In the genomic region with DNA sequence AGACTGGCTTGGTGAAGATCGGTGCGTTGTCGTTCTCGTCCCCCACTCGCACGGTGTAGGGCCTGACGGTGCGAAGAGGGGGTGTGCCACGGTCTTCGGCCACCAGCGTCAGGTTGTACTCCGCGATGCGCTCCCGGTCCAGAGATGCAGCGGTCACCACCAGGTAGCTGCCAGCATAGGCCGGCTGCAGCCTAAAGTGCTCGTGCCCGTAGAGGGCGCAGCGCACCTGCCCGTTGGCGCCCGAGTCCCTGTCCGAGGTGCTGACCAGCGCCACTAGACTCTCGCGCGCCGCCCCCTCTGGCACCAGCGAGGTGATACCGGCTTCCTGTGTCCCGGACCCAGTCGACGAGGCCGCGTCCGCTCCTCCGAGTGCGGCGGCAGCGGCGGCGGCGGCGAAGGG, we compare ENCODE assay signal across 8 mouse cellular contexts. TPM values are rescaled to one million over a fixed set of nuclear protein-coding genes. Genes with fewer than 3 reads are reported as not detected.
DNase-seq lines count a peak whose midpoint lies in the region; ATAC-seq lines count a peak whose summit lies in the region.

No protein-coding gene starts in this region.

- peaks cover 74% of the 10 kb centered on the region for H3K4me1 ChIP-seq in forebrain, embryonic 13.5 days
- H3K4me1 ChIP-seq in heart, embryonic 16.5 days (ENCODE audit: control insufficient read depth, insufficient read depth, low read length), result peaks cover 22% of the 10 kb centered on the region
- H3K4me1 ChIP-seq in liver, embryonic 15.5 days (replicated peaks), result peaks cover 11% of the 10 kb centered on the region; the same call in 1 of the 2 replicates
- peaks cover 17% of the 10 kb centered on the region for H3K4me1 ChIP-seq in neural tube, embryonic 14.5 days (ENCODE audit: control insufficient read depth, insufficient read depth, low read length)

- peak overlapping the region; percentile 75 for H3K9ac ChIP-seq in forebrain, embryonic 13.5 days
- no peak overlapping the region for H3K9ac ChIP-seq in heart, embryonic 16.5 days (ENCODE audit: low read length)
- no peak overlapping the region for H3K9ac ChIP-seq in liver, embryonic 15.5 days
- peak overlapping the region; percentile 72 for H3K9ac ChIP-seq in neural tube, embryonic 14.5 days (replicated peaks; ENCODE audit: low read depth, low read length)

- 0 out of 2 replicates have a peak overlapping the region, but pooled peaks have one; percentile 36 for H3K27ac ChIP-seq in forebrain, embryonic 13.5 days
- H3K27ac ChIP-seq in heart, embryonic 16.5 days (ENCODE audit: low read length), result no peak overlapping the region
- H3K27ac ChIP-seq in liver, embryonic 15.5 days (replicated peaks), result no peak overlapping the region
- H3K27ac ChIP-seq in neural tube, embryonic 14.5 days (ENCODE audit: low read depth, low read length), result peak overlapping the region; percentile 75

- H3K27me3 ChIP-seq in forebrain, embryonic 13.5 days, result peaks cover 48% of the 10 kb centered on the region
- peaks cover 80% of the 10 kb centered on the region for H3K27me3 ChIP-seq in heart, embryonic 16.5 days (ENCODE audit: control insufficient read depth, insufficient read depth, low read length)
- H3K27me3 ChIP-seq in liver, embryonic 15.5 days, result peaks cover 86% of the 10 kb centered on the region
- peaks cover 23% of the 10 kb centered on the region for H3K27me3 ChIP-seq in neural tube, embryonic 14.5 days (ENCODE audit: control insufficient read depth, insufficient read depth, low read length)

- DNase-seq in CD4-positive helper T cell, adult 2 months (ENCODE audit: low read depth, low spot score), result peak; percentile 6
- DNase-seq in c-Kit-positive CD71-positive TER-119-negative erythroid progenitor cells, embryonic 14.5 days (ENCODE audit: low read depth), result peak; percentile 10
- DNase-seq in kidney, postnatal 10 days, result peak; percentile 93
- peak; percentile 11 to 47 for DNase-seq in thymus, postnatal 10 days (ENCODE audit: low spot score in 2 of 2)

- H3K4me2 ChIP-seq in forebrain, embryonic 13.5 days, result peak overlapping the region; percentile 82
- peak overlapping the region; percentile 58 for H3K4me2 ChIP-seq in heart, embryonic 16.5 days (ENCODE audit: low read depth, low read length)
- peak overlapping the region; percentile 30; the same call in 1 of the 2 replicates for H3K4me2 ChIP-seq in liver, embryonic 15.5 days
- H3K4me2 ChIP-seq in neural tube, embryonic 14.5 days (ENCODE audit: low read depth, low read length), result peak overlapping the region; percentile 85

- H3K4me3 ChIP-seq in forebrain, embryonic 13.5 days, result peak overlapping the region; percentile 56
- peak overlapping the region; percentile 45 for H3K4me3 ChIP-seq in heart, embryonic 16.5 days (ENCODE audit: low read length)
- no peak overlapping the region for H3K4me3 ChIP-seq in liver, embryonic 15.5 days (replicated peaks)
- peak overlapping the region; percentile 58 for H3K4me3 ChIP-seq in neural tube, embryonic 14.5 days (ENCODE audit: low read depth, low read length)

- 0 out of 2 replicates have a peak, but pooled peaks cover 4% of the 10 kb centered on the region for H3K36me3 ChIP-seq in forebrain, embryonic 13.5 days (ENCODE audit: poor library complexity, severe bottlenecking)
- H3K36me3 ChIP-seq in heart, embryonic 16.5 days (ENCODE audit: control insufficient read depth, insufficient read depth), result no peaks in the 10 kb centered on the region
- no peaks in the 10 kb centered on the region for H3K36me3 ChIP-seq in liver, embryonic 15.5 days (replicated peaks)
- H3K36me3 ChIP-seq in neural tube, embryonic 14.5 days (ENCODE audit: control insufficient read depth, insufficient read depth, low read length), result no peaks in the 10 kb centered on the region

- H3K9me3 ChIP-seq in forebrain, embryonic 13.5 days (replicated peaks), result no peaks in the 10 kb centered on the region
- no peaks in the 10 kb centered on the region for H3K9me3 ChIP-seq in heart, embryonic 16.5 days (replicated peaks; ENCODE audit: control insufficient read depth, low read length)
- H3K9me3 ChIP-seq in liver, embryonic 15.5 days (replicated peaks), result no peaks in the 10 kb centered on the region
- H3K9me3 ChIP-seq in neural tube, embryonic 14.5 days (ENCODE audit: control insufficient read depth, low read length), result no peaks in the 10 kb centered on the region

- no peak for ATAC-seq in forebrain, embryonic 13.5 days
- peak; percentile 54 for ATAC-seq in heart, embryonic 16.5 days (replicated peaks; ENCODE audit: extremely low read depth, insufficient read depth, low FRiP score)
- no peak for ATAC-seq in liver, embryonic 15.5 days (ENCODE audit: insufficient read depth)
- peak; percentile 16 for ATAC-seq in neural tube, embryonic 14.5 days (ENCODE audit: low read depth)

- under 1% methylated on average over 44 of the region's 46 CpGs for WGBS in forebrain, embryonic 13.5 days
- WGBS in heart, embryonic 16.5 days, result 1% methylated on average over 46 of the region's 46 CpGs
- 2% methylated on average over 46 of the region's 46 CpGs for WGBS in liver, embryonic 15.5 days (ENCODE audit: insufficient replicate concordance)
- WGBS in neural tube, embryonic 14.5 days, result under 1% methylated on average over 46 of the region's 46 CpGs

RNA-seq across cellular contexts. Expression of gene Pcdh8, which starts 1.5 kb away (rescaled TPM):
- 21.1 and 22.3 TPM in 2 replicates for polyA plus RNA-seq in forebrain, embryonic 13.5 days (2015; fragmentation: Nextera tagmentation; extraction: Ambion mirVana)
- 0.07 and 0.34 TPM in 2 replicates for polyA plus RNA-seq in heart, embryonic 16.5 days (2015; fragmentation: Nextera tagmentation; extraction: Ambion mirVana)
- polyA plus RNA-seq in liver, embryonic 15.5 days (2015; fragmentation: Nextera tagmentation; extraction: Ambion mirVana), result 0.05 and 0.10 TPM in 2 replicates
- 29.6 and 32.5 TPM in 2 replicates for polyA plus RNA-seq in neural tube, embryonic 14.5 days (2014; fragmentation: Nextera tagmentation; extraction: Ambion mirVana)

Comparison
In these comparisons a context has a peak if more than half of its experiments do, and no peak if none do; other contexts are left out.
1. DNase-seq: peak in every context shown above with its lines; median percentile 93 in kidney, postnatal 10 days; 29 in thymus, postnatal 10 days; 10 in c-Kit-positive CD71-positive TER-119-negative erythroid progenitor cells, embryonic 14.5 days; 6 in CD4-positive helper T cell, adult 2 months.
2. ATAC-seq: peak in heart, embryonic 16.5 days (single experiment) and neural tube, embryonic 14.5 days (single experiment); none in forebrain, embryonic 13.5 days (single experiment) and liver, embryonic 15.5 days (single experiment).
3. H3K27ac ChIP-seq: peak in forebrain, embryonic 13.5 days (single experiment) and neural tube, embryonic 14.5 days (single experiment); none in heart, embryonic 16.5 days (single experiment) and liver, embryonic 15.5 days (single experiment).
4. H3K4me2 ChIP-seq: peak in every context shown above with its lines; median percentile 85 in neural tube, embryonic 14.5 days; 82 in forebrain, embryonic 13.5 days; 58 in heart, embryonic 16.5 days; 30 in liver, embryonic 15.5 days.
5. H3K9ac ChIP-seq: peak in forebrain, embryonic 13.5 days (single experiment) and neural tube, embryonic 14.5 days (single experiment); none in heart, embryonic 16.5 days (single experiment) and liver, embryonic 15.5 days (single experiment).
6. RNA of gene Pcdh8, which starts 1.5 kb away (polyA plus RNA-seq): 29.6 to 32.5 TPM in neural tube, embryonic 14.5 days and 21.1 to 22.3 TPM in forebrain, embryonic 13.5 days; 0.07 to 0.34 TPM in heart, embryonic 16.5 days and 0.05 to 0.10 TPM in liver, embryonic 15.5 days; every median in the first group is over 10 times any median in the second.